Mouse (Mus musculus) heart, embryonic 14.5 days (tissue): Measurements from ENCODE around the gene Ybx3. TPM values are rescaled to one million over a fixed set of nuclear protein-coding genes. Genes with fewer than 3 reads are reported as not detected.

Experiments
- ATAC-seq: fragments of 200-750 bp; cut with Nextera tagmentation; 2 replicates; pipeline ENCODE4 v1.8.0; 2017; ENCODE audit warnings: low read depth, moderate TSS enrichment; ENCODE audit not compliant: insufficient number of reproducible peaks, insufficient read depth, low FRiP score
- H3K27ac ChIP-seq, 2 experiments: fragments of 200-500 bp in 1 of 2; fragments of 300-500 bp in 1 of 2; sonication (generic) in 1 of 2; replicated peaks in 1 of 2; 2 replicates each; pipeline ENCODE4 v1.5.1; 2012 to 2014; ENCODE audit warnings: low read depth in 2 of 2, low read length in 2 of 2, control low read depth in 1 of 2, mild to moderate bottlenecking in 1 of 2, mixed read lengths in 1 of 2; ENCODE audit not compliant: control insufficient read depth in 1 of 2, insufficient read depth in 1 of 2
- H3K27me3 ChIP-seq: fragments of 300-500 bp; sonication (generic); 2 replicates; pipeline ENCODE4 v1.6.1; 2014; ENCODE audit warnings: mild to moderate bottlenecking, low read length, control low read depth; ENCODE audit not compliant: control insufficient read depth, insufficient read depth
- H3K36me3 ChIP-seq: fragments of 300-500 bp; sonication (generic); 2 replicates; pipeline ENCODE4 v1.6.1; 2014; ENCODE audit warnings: mild to moderate bottlenecking, control low read depth, low read length, mixed read lengths; ENCODE audit not compliant: control insufficient read depth, insufficient read depth
- H3K4me1 ChIP-seq, 2 experiments: fragments of 200-500 bp in 1 of 2; fragments of 300-500 bp in 1 of 2; sonication (generic) in 1 of 2; 2 replicates each; pipeline ENCODE4 v1.6.1; 2012 to 2014; ENCODE audit warnings: low read length in 2 of 2, control low read depth in 1 of 2, mixed read lengths in 1 of 2; ENCODE audit not compliant: control insufficient read depth in 2 of 2, insufficient read depth in 2 of 2
- H3K4me2 ChIP-seq: fragments of 300-500 bp; sonication (generic); 2 replicates; pipeline ENCODE4 v1.6.1; 2014; ENCODE audit warnings: mild to moderate bottlenecking, low read length
- H3K4me3 ChIP-seq, 2 experiments: fragments of 200-500 bp in 1 of 2; fragments of 300-500 bp in 1 of 2; sonication (generic) in 1 of 2; 2 replicates each; pipeline ENCODE4 v1.5.1; 2012 to 2014; ENCODE audit warnings: low read length in 2 of 2, mild to moderate bottlenecking in 2 of 2, control low read depth in 1 of 2, low read depth in 1 of 2, moderate library complexity in 1 of 2; ENCODE audit not compliant: control insufficient read depth in 1 of 2, insufficient read depth in 1 of 2
- H3K9ac ChIP-seq: fragments of 300-500 bp; sonication (generic); 2 replicates; pipeline ENCODE4 v1.6.1; 2014; ENCODE audit warnings: mild to moderate bottlenecking, low read length
- H3K9me3 ChIP-seq: fragments of 300-500 bp; sonication (generic); 2 replicates; pipeline ENCODE4 v1.6.1; 2016; ENCODE audit warnings: low read length, control low read depth; ENCODE audit not compliant: control insufficient read depth
- WGBS: fragments of 180-500 bp; shearing (Covaris S2); extraction: QIAGEN DNeasy Blood & Tissue Kit; methylation state at CpG from one replicate; pipeline ENCODE4 v1.1.7; 2014; 5-methylcytosine and 5-hydroxymethylcytosine counted together
- polyA plus RNA-seq: library from polyadenylated mRNA; unstranded; fragments of >200 nt; fragmentation: Nextera tagmentation; extraction: Ambion mirVana; gene quantifications from 2 replicates; pipeline ENCODE4 v1.2.1, GENCODE M21; 2014

The Ybx3 gene
- polyA plus RNA-seq, 1 experiment from 2014 or later, result 76.4 TPM

DNA sequence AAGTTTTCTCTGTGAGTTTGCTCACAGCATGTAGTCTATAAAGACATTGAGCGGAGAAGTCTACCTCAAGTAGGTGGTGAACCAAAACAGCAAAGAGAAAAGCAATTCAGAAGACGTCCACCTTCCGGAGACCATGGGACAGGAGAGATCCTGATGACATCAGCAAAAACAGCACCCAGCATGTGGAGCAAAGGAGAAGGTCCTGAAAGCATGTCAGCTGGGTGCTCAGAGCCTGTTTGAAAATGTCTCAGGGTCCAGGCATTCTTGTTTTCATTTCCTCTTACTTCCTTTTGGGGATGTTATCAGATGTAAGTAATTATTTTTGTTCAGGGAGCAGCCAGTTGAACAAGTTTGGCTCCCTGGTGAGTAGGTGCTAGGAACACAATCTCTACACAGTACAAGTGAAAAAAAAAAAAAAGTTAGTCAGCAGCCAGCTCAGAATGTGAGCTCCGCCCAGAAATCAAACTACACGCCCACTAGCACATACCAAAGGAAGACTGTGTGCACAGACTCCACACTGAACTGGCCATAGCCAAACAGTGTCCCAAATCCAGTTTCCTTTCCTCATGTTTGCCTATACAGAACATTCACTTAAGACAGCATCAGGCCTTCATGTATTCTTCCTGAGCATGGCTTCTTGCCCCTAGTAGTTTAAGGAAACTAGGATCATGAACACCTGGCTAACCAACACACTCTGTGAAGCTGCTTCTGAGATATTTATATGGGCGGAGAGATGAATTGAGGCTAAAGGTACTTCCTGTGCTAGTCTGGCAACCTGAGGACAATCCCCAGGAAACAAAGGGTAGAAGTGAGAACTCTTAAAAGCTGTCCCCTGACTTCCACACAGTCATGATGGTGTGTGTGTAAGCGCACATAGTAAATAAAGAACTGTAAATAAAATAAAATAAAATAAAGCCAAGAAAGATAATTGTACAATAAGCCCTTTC is 71.8 kb downstream of the Ybx3 start:
- no peak overlapping the region for H3K27ac ChIP-seq
- 76% methylated on average over 7 of the region's 7 CpGs for WGBS
- no peak for ATAC-seq

More for the DNA sequence above, 71.8 kb downstream of the Ybx3 start:
- H3K9ac ChIP-seq, result no peak overlapping the region
- no peaks in the 10 kb centered on the region for H3K36me3 ChIP-seq
- H3K4me1 ChIP-seq, result no peaks in the 10 kb centered on the region
- no peaks in the 10 kb centered on the region for H3K9me3 ChIP-seq
- H3K27me3 ChIP-seq, result no peaks in the 10 kb centered on the region
- no peak overlapping the region for H3K4me2 ChIP-seq
- H3K4me3 ChIP-seq, result no peak overlapping the region

Other genes starting within 250 kb of the Ybx3 start
- gene Klra2, start 141.1 kb downstream of the Ybx3 start, polyA plus RNA-seq, result 0.18 TPM in 1 of 2 replicates, not detected in the other
- 41.7 and 44.8 TPM in 2 replicates for gene Magohb, start 95.2 kb downstream of the Ybx3 start, polyA plus RNA-seq
- 0.12 and 0.39 TPM in 2 replicates for gene Styk1, start 34.9 kb downstream of the Ybx3 start, polyA plus RNA-seq
- gene 5430401F13Rik, start 97.9 kb upstream of the Ybx3 start, polyA plus RNA-seq, result not detected in 2 replicates
- gene Gm6619, start 97.9 kb upstream of the Ybx3 start, polyA plus RNA-seq, result not detected in 2 replicates
- gene Tas2r130, start 242.4 kb upstream of the Ybx3 start, polyA plus RNA-seq, result not detected in 2 replicates